Mouse (Mus musculus) liver, embryonic 12.5 days (tissue): Measurements from ENCODE around the gene Gm21731. TPM values are rescaled to one million over a fixed set of nuclear protein-coding genes. Genes with fewer than 3 reads are reported as not detected.
"Not testable (repeated sequence)": the region's sequence is repeated elsewhere in the genome, so short reads cannot be mapped to it uniquely, and the experiment has no call there.

ENCODE experiments used
- ATAC-seq: fragments of 200-750 bp; cut with Nextera tagmentation; 2 replicates; pipeline ENCODE4 v1.8.0; 2017; ENCODE audit warnings: moderate number of reproducible peaks, mild to moderate bottlenecking, moderate library complexity
- H3K27ac ChIP-seq: fragments of 300-500 bp; sonication (generic); 2 replicates; pipeline ENCODE4 v1.5.1; 2016; ENCODE audit warnings: mild to moderate bottlenecking
- H3K27me3 ChIP-seq: fragments of 300-500 bp; sonication (generic); replicated peaks from 2 replicates; pipeline ENCODE4 v1.6.1; 2016; ENCODE audit warnings: mild to moderate bottlenecking, moderate library complexity
- H3K36me3 ChIP-seq: fragments of 300-500 bp; sonication (generic); 2 replicates; pipeline ENCODE4 v1.6.1; 2016; ENCODE audit warnings: mild to moderate bottlenecking, moderate library complexity
- H3K4me1 ChIP-seq: fragments of 300-500 bp; sonication (generic); 2 replicates; pipeline ENCODE4 v1.6.1; 2016
- H3K4me2 ChIP-seq: fragments of 300-500 bp; sonication (generic); 2 replicates; pipeline ENCODE4 v1.6.1; 2016; ENCODE audit warnings: mild to moderate bottlenecking, moderate library complexity
- H3K4me3 ChIP-seq: fragments of 300-500 bp; sonication (generic); 2 replicates; pipeline ENCODE4 v1.5.1; 2016; ENCODE audit warnings: mild to moderate bottlenecking, moderate library complexity
- H3K9ac ChIP-seq: fragments of 300-500 bp; sonication (generic); 2 replicates; pipeline ENCODE4 v1.6.1; 2016; ENCODE audit warnings: mild to moderate bottlenecking, moderate library complexity
- H3K9me3 ChIP-seq: fragments of 300-500 bp; sonication (generic); replicated peaks from 2 replicates; pipeline ENCODE4 v1.6.1; 2016; ENCODE audit warnings: mild to moderate bottlenecking, moderate library complexity
- WGBS: fragments of 180-500 bp; shearing (Covaris S2); methylation state at CpG from one replicate; pipeline ENCODE4 v1.1.7; 2016; ENCODE audit not compliant: insufficient replicate concordance; 5-methylcytosine and 5-hydroxymethylcytosine counted together
- polyA plus RNA-seq: library from polyadenylated mRNA; unstranded; fragments of >200 nt; fragmentation: Nextera tagmentation; extraction: Ambion mirVana; gene quantifications from 2 replicates; pipeline ENCODE4 v1.2.1, GENCODE M21; 2016

Gm21731 gene
- polyA plus RNA-seq: not detected in 2 replicates

GRCm38 (mm10) chr13:120238811-120239210 lies at the start of gene Gm21731:
TSS of gene Gm21731 (plus strand) at chr13:120239111.
- not testable (repeated sequence) for H3K27me3 ChIP-seq, H3K4me2 ChIP-seq, H3K9ac ChIP-seq, H3K9me3 ChIP-seq, H3K27ac ChIP-seq, H3K36me3 ChIP-seq, ATAC-seq, H3K4me1 ChIP-seq, H3K4me3 ChIP-seq

DNA sequence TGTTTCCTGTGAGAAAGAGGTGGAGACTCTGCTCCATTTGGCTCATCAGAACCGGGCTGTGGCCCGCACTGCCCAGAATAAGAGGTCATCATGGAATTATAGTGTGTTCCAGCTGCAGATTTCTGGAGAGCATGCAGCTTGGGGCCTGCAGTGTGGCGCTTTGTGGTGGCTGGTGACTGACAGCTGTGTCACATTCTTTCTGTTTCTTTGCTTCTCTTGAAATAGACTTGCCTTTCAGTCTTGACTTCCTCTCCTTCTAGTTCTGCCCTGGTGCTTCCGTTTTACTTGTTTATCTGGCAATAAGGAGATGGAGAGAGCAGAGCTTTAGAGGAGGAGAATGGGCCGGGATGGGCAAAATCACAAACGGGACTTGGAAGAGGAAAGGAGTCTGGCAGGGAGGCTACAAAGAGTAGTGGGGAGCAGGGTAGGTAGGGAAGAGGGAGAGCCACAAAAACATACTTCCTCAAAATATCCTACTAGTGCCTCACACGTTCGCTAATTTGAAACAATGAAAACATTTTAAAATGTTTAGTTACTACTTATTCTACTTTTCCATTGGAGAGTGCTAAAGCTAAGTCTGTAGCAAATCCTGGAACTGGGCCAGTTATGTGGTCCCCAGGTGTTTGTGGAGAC lies 42.6 kb upstream of the Gm21731 start:
- H3K9ac ChIP-seq: not testable (repeated sequence)
- WGBS: 54% methylated on average over 7 of the region's 8 CpGs

DNA sequence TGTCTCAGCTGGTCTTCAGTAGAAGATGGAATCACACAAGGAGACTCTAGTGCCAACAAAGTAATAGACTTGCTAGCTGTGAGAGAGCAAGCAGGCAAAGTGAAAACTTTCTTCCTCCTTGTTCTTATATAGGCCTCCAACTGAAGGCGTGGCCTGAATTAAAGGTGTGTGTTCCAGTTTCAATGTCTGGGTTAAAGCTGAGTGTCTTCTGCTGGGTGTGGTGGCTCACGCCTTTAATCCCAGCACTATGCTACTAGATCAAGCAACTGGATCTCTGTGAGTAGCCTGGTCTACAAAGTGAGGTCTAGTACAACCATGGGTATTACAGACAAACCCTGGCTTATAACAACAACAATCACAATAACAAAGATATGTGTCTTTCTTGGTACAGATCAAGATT lies 23.1 kb upstream of the Gm21731 start, which contains the start of gene Gm21762:
Gm21762 (minus strand) TSS at position 101 of the 400 bp plus-strand sequence.
- ATAC-seq, H3K36me3 ChIP-seq, H3K4me1 ChIP-seq, H3K4me3 ChIP-seq, H3K9me3 ChIP-seq, H3K9ac ChIP-seq, H3K27ac ChIP-seq, H3K4me2 ChIP-seq, H3K27me3 ChIP-seq: not testable (repeated sequence)
- no CpG with 5 or more reads among the region's 2 CpGs for WGBS

More for the DNA sequence above, 42.6 kb upstream of the Gm21731 start:
- not testable (repeated sequence) for ATAC-seq, H3K4me2 ChIP-seq, H3K36me3 ChIP-seq, H3K27ac ChIP-seq, H3K4me3 ChIP-seq, H3K4me1 ChIP-seq, H3K9me3 ChIP-seq, H3K27me3 ChIP-seq

DNA sequence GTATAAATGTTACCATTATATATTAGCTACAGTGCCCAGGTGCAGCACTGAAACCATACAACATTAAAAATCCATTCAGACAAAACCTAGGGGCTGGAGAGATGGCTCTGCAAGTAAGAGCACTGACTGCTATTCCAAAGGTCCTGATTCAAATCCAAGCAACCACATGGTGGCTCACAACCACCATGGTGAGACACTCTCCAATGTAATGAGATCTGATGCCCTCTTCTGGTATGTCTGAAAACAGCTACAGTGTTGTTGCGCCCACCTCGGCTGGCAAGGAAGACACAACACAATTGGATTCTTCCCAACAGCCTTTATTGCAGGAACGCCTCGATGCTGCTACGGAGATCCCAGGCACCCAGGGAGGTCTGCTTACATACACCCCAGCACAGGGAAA lies 18.0 kb upstream of the Gm21731 start:
- not testable (repeated sequence) for H3K27me3 ChIP-seq, ATAC-seq, H3K9ac ChIP-seq, H3K4me1 ChIP-seq, H3K4me3 ChIP-seq, H3K4me2 ChIP-seq, H3K36me3 ChIP-seq, H3K9me3 ChIP-seq, H3K27ac ChIP-seq
- WGBS: 67% methylated on average over 5 of the region's 5 CpGs

GRCm38 (mm10) chr13:120223012-120223659 lies 15.8 kb upstream of the Gm21731 start:
- not testable (repeated sequence) for ATAC-seq, H3K27me3 ChIP-seq, H3K27ac ChIP-seq, H3K36me3 ChIP-seq, H3K4me1 ChIP-seq, H3K9me3 ChIP-seq, H3K4me2 ChIP-seq, H3K4me3 ChIP-seq, H3K9ac ChIP-seq
- WGBS: 86% methylated on average over 16 of the region's 25 CpGs

DNA sequence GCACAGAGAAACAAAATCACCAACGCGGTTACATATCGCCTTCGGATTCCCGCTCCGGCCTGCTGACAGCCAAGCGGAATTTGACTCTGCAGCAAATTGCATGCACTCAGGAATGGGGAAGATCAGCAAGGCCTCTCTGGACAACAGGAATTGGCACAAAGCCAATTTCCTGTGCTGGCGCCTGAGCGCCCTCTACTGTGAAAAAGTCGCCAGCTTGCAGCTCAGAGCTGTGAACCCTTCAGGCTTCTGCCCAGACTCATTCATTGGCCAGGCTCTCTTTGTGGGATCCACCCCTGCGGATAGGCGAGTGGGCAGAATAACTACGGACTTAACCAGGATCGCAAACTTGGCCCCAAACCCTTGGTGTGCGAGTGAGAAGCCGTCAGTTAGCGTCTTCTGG lies 7.1 kb upstream of the Gm21731 start:
- H3K9me3 ChIP-seq, ATAC-seq, H3K4me1 ChIP-seq, H3K27me3 ChIP-seq, H3K36me3 ChIP-seq, H3K27ac ChIP-seq, H3K4me2 ChIP-seq, H3K4me3 ChIP-seq, H3K9ac ChIP-seq: not testable (repeated sequence)
- 87% methylated on average over 17 of the region's 17 CpGs for WGBS

DNA sequence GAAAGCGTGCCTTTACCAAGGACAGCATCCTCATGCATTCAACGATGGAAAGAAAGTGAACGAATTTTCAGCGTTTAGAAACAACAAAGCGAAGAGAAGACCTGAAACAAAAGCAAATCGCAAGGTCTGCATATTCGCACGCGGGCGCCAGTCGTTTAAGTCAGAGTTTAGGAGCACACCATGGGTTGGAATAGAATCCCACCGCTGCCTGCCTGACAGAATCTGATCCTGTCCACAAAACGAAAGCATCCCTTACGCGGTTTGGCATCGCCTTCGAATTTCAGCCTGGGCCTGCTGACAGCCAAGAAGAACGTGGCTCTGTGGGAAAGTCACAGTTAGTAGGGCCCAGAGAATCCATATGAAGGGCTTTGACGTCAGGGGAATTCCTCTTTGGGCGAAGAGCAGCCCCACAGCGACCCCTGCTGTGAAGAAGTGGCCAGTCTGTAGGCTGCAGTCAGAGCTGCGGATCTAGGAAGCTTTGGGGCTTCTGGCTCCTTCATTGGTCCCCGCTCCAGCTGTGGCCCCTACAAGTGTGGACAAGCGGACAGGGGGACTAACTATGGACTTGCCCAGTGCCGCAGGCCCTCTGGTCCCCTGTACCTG lies 6.4 kb upstream of the Gm21731 start:
- not testable (repeated sequence) for H3K4me3 ChIP-seq, H3K27me3 ChIP-seq, H3K9me3 ChIP-seq, ATAC-seq, H3K4me2 ChIP-seq, H3K4me1 ChIP-seq, H3K9ac ChIP-seq, H3K27ac ChIP-seq, H3K36me3 ChIP-seq
- WGBS: 65% methylated on average over 13 of the region's 25 CpGs

- not testable (repeated sequence) for H3K4me1 ChIP-seq, H3K36me3 ChIP-seq, H3K9me3 ChIP-seq, ATAC-seq, H3K4me2 ChIP-seq, H3K27me3 ChIP-seq, H3K27ac ChIP-seq, H3K9ac ChIP-seq, H3K4me3 ChIP-seq
- WGBS: 54% methylated on average over 2 of the region's 3 CpGs
Measured at GRCm38 (mm10) chr13:120251208-120251924, 12.5 kb downstream of the Gm21731 start.

GRCm38 (mm10) chr13:120258817-120259658 lies 20.1 kb downstream of the Gm21731 start:
- H3K9me3 ChIP-seq, H3K36me3 ChIP-seq: not testable (repeated sequence)

GRCm38 (mm10) chr13:120259718-120260117 lies 20.8 kb downstream of the Gm21731 start:
- not testable (repeated sequence) for H3K4me1 ChIP-seq, H3K9ac ChIP-seq, H3K9me3 ChIP-seq, H3K4me3 ChIP-seq, ATAC-seq, H3K27ac ChIP-seq, H3K27me3 ChIP-seq, H3K36me3 ChIP-seq, H3K4me2 ChIP-seq
- 40% methylated on average over 2 of the region's 3 CpGs for WGBS

More at GRCm38 (mm10) chr13:120258817-120259658, 20.1 kb downstream of the Gm21731 start:
- H3K4me3 ChIP-seq, ATAC-seq, H3K27me3 ChIP-seq, H3K9ac ChIP-seq, H3K27ac ChIP-seq, H3K4me2 ChIP-seq, H3K4me1 ChIP-seq: not testable (repeated sequence)
- 65% methylated on average over 3 of the region's 3 CpGs for WGBS

GRCm38 (mm10) chr13:120262870-120263269 lies 24.0 kb downstream of the Gm21731 start, which contains the start of gene AF067061:
TSS of gene AF067061 (plus strand) at chr13:120263114.
- H3K36me3 ChIP-seq, H3K9me3 ChIP-seq, H3K27ac ChIP-seq, H3K9ac ChIP-seq, H3K27me3 ChIP-seq, ATAC-seq, H3K4me1 ChIP-seq, H3K4me3 ChIP-seq, H3K4me2 ChIP-seq: not testable (repeated sequence)
- 62% methylated on average over 2 of the region's 2 CpGs for WGBS
